Mouse (Mus musculus) limb, embryonic 13.5 days (tissue): ENCODE results near the gene Ms4a10. TPM values are rescaled to one million over a fixed set of nuclear protein-coding genes. Genes with fewer than 3 reads are reported as not detected.

Source experiments
- ATAC-seq: fragments of 200-750 bp; cut with Nextera tagmentation; 2 replicates; pipeline ENCODE4 v1.8.0; 2017; ENCODE audit warnings: low read depth, moderate number of reproducible peaks, moderate TSS enrichment; ENCODE audit not compliant: low FRiP score
- H3K27ac ChIP-seq: fragments of 300-500 bp; sonication (generic); 2 replicates; pipeline ENCODE4 v1.5.1; 2015; ENCODE audit warnings: inconsistent platforms, mild to moderate bottlenecking, moderate library complexity
- H3K27me3 ChIP-seq: fragments of 300-500 bp; sonication (generic); 2 replicates; pipeline ENCODE4 v1.6.1; 2015; ENCODE audit warnings: mild to moderate bottlenecking, inconsistent platforms
- H3K36me3 ChIP-seq: fragments of 300-500 bp; sonication (generic); 2 replicates; pipeline ENCODE4 v1.6.1; 2015; ENCODE audit warnings: inconsistent platforms, mild to moderate bottlenecking, moderate library complexity
- H3K4me1 ChIP-seq: fragments of 300-500 bp; sonication (generic); 2 replicates; pipeline ENCODE4 v1.6.1; 2015; ENCODE audit warnings: inconsistent platforms
- H3K4me2 ChIP-seq: fragments of 300-500 bp; sonication (generic); replicated peaks from 2 replicates; pipeline ENCODE4 v1.6.1; 2015; ENCODE audit warnings: inconsistent platforms, mild to moderate bottlenecking, moderate library complexity
- H3K4me3 ChIP-seq: fragments of 300-500 bp; sonication (generic); 2 replicates; pipeline ENCODE4 v1.5.1; 2015; ENCODE audit warnings: moderate library complexity, mild to moderate bottlenecking, inconsistent platforms
- H3K9ac ChIP-seq: fragments of 300-500 bp; sonication (generic); 2 replicates; pipeline ENCODE4 v1.6.1; 2015; ENCODE audit warnings: mild to moderate bottlenecking, inconsistent platforms
- H3K9me3 ChIP-seq: fragments of 300-500 bp; sonication (generic); 2 replicates; pipeline ENCODE4 v1.6.1; 2016; ENCODE audit warnings: inconsistent platforms
- WGBS: fragments of 180-500 bp; shearing (Covaris S2); methylation state at CpG from one replicate; pipeline ENCODE4 v1.1.7; 2015; 5-methylcytosine and 5-hydroxymethylcytosine counted together
- polyA plus RNA-seq: library from polyadenylated mRNA; unstranded; fragments of >200 nt; fragmentation: Nextera tagmentation; extraction: Ambion mirVana; gene quantifications from 2 replicates; pipeline ENCODE4 v1.2.1, GENCODE M21; 2015

Ms4a10 gene
- polyA plus RNA-seq, 1 experiment from 2014 or later = not detected

DNA sequence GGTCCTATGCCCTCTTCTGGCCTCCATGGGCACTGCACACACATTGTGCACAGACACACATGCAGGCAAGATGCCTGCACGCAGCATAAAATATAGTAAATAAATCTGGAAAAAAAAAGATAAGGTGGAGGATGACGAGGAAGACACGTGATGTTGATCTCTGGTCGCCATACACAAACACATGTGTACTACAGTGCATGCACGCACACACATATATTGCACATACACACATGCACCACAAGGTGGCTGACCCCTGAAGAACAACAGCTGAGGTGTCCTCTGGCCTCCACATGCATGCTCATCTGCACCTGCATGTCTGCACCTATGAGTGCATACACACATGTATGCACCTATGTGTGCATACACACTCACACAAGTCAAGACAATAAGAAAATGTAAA, 38.4 kb downstream of the Ms4a10 start:
- peaks cover 3% of the 10 kb centered on the region; the same call in 1 of the 2 replicates for H3K27me3 ChIP-seq
- peaks cover 10% of the 10 kb centered on the region for H3K4me1 ChIP-seq
- H3K9ac ChIP-seq = no peak overlapping the region
- H3K9me3 ChIP-seq = no peaks in the 10 kb centered on the region; the same call in 1 of the 2 replicates
- ATAC-seq = no peak
- no peak overlapping the region for H3K4me2 ChIP-seq
- WGBS = 82% methylated on average over 5 of the region's 5 CpGs
- H3K27ac ChIP-seq = no peak overlapping the region
- H3K4me3 ChIP-seq = no peak overlapping the region
- H3K36me3 ChIP-seq = no peaks in the 10 kb centered on the region

DNA sequence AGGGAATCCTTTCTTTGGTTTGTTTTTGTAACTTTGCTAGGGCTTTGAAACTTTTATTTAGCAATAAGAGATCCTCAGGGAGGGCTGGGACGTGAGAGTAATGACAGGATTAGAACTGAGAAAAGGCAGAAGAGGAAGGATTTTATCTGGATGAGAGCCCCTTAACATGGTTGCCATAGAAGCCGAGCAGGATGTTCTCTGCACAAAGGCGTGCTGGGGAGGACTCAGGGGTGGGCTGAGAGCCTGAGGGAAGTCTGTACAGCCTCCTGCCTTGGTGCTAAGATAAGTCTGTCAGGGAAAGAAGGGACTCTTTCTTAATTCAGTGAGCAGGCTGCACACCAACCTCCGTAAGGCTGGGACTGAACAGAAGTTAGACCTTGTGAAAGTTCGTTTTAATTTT, 39.4 kb downstream of the Ms4a10 start:
- no peaks in the 10 kb centered on the region for H3K36me3 ChIP-seq
- no peak overlapping the region for H3K4me3 ChIP-seq
- H3K9me3 ChIP-seq = no peaks in the 10 kb centered on the region; the same call in 1 of the 2 replicates
- 57% methylated on average over 5 of the region's 5 CpGs for WGBS
- H3K27ac ChIP-seq = no peak overlapping the region
- H3K9ac ChIP-seq = no peak overlapping the region
- H3K4me1 ChIP-seq = peaks cover under 1% of the 10 kb centered on the region; the same call in 1 of the 2 replicates
- peaks cover 3% of the 10 kb centered on the region; the same call in 1 of the 2 replicates for H3K27me3 ChIP-seq
- no peak overlapping the region for H3K4me2 ChIP-seq
- no peak for ATAC-seq

DNA sequence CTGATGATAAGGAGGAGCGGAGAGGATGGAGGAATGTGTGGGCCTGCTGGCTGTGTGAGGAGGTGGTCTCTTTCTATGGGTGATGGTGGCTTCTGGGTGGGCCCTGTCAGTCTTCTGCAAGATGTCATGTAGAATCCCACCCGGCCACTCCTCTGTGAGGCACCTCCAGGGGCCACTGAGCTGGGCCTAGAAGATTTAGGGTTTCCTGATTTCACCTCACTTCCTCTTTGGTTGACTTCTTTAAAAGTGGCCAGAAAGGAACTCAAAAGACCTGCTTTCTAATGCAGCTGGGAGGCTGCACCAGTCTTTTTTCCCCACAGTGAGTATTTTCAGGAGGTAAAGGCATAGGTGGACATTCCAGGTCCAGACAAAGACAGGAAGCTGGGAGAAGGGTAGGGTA, 43.8 kb downstream of the Ms4a10 start:
- Histone ChIP-seq H3K4me3 (no peak overlapping the region), H3K27me3 (no peaks in the 10 kb centered on the region), H3K9me3 (no peaks in the 10 kb centered on the region; the same call in 1 of the 2 replicates), H3K27ac (no peak overlapping the region), H3K4me1 (peaks cover 13% of the 10 kb centered on the region), H3K36me3 (no peaks in the 10 kb centered on the region), H3K9ac (no peak overlapping the region), H3K4me2 (no peak overlapping the region)
- 97% methylated on average over 2 of the region's 2 CpGs for WGBS
- ATAC-seq = no peak

DNA sequence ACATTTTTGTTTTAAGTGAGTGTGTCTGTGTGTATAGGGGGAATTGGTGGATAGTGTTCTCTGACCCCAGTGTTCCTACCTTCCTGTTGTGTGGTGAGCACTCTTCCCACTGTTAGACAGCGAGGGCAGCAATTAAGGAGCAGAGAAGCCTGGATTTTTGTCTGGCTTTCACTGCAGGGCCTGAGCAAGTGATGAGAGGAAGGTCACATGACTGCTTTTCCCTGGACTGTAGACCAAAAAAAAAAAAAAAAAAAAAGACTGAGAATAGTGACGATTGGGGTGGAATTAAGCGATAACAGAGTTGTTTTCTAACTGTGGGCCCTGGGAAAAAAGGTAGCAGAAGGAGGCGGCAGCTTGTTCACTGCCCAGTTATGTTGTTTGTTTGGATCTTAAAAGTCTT, 47.8 kb downstream of the Ms4a10 start:
- no peaks in the 10 kb centered on the region for H3K36me3 ChIP-seq
- ATAC-seq = no peak; the same call in 1 of the 2 replicates
- no peak overlapping the region for H3K4me3 ChIP-seq
- WGBS = 43% methylated on average over 4 of the region's 4 CpGs
- peak overlapping the region; percentile 48 for H3K27ac ChIP-seq
- no peak overlapping the region for H3K4me2 ChIP-seq
- no peaks in the 10 kb centered on the region for H3K27me3 ChIP-seq
- peaks cover 15% of the 10 kb centered on the region for H3K4me1 ChIP-seq
- no peak overlapping the region for H3K9ac ChIP-seq
- no peaks in the 10 kb centered on the region for H3K9me3 ChIP-seq

DNA sequence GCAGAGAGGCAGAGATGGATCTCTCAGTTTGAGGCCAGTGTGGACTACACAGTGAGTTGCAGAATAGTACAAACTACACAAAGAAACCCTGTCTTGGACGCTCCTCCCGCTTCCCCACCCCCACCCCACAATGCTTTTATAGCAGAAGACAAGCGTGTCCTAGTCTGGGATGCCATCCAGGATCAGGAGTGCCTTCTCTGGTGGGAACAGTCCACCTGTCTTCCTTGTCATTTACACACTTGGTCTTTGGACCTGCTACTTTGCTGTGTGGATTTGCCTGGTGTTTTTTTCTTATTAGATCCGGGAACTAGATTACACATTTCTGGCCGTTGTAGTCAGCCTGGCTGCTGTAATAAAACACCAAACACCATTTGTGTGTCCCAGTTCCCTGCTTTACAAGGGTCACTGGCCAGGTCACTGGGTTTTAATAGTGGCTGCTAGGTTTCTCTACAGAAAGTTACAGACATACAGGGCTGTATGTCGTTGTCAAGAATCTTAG, 48.3 kb downstream of the Ms4a10 start:
- Histone ChIP-seq H3K27me3 (no peaks in the 10 kb centered on the region), H3K9ac (no peak overlapping the region), H3K4me3 (no peak overlapping the region), H3K36me3 (no peaks in the 10 kb centered on the region), H3K4me2 (no peak overlapping the region), H3K27ac (peak overlapping the region; percentile 48; the same call in 1 of the 2 replicates), H3K9me3 (no peaks in the 10 kb centered on the region), H3K4me1 (peaks cover 15% of the 10 kb centered on the region)
- peak; percentile 33; the same call in 1 of the 2 replicates for ATAC-seq
- WGBS = 22% methylated on average over 6 of the region's 6 CpGs

DNA sequence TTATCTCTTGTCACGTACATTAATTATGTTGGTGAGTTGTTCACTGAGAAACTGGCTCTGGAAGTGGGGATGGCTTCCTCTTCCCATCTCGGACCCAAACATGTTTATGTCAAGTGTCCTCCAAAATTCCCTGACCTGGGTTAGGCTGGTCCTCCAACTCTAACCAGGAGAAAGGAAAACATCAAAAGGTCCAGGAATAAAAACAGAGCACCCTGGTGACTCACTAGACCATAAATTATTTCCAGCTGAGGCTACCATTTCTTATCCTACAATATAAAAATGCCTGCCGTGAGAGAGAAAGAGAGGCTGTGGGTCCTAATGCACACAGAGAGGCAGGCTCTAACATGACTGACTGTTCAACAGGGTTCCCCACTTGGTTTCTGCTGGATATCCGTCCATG, 50.2 kb downstream of the Ms4a10 start:
- ATAC-seq = no peak

DNA sequence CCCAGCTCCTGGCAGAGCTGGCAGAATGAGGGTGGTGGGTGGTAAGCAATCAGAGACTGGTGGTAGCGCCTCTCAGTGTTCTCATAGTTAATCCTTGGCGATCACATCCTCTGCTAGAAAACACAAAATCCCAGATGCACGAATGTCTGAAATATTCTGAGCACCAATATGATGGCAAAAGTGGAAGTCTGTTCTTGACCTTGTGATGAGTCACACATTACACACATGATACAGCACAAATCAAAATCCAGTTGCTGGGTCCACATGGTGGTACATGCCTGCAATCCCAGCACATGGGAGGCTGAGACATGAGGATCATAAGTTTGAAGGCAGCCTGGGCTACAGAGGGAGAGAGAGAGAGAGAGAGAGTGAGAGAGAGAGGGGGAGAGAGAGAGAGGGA, 53.4 kb downstream of the Ms4a10 start:
- Histone ChIP-seq H3K4me2 (no peak overlapping the region), H3K9ac (no peak overlapping the region), H3K36me3 (no peaks in the 10 kb centered on the region), H3K4me1 (peaks cover 5% of the 10 kb centered on the region), H3K27me3 (no peaks in the 10 kb centered on the region), H3K9me3 (no peaks in the 10 kb centered on the region), H3K27ac (no peak overlapping the region), H3K4me3 (no peak overlapping the region)
- ATAC-seq = no peak
- 78% methylated on average over 3 of the region's 3 CpGs for WGBS

More for the DNA sequence above, 50.2 kb downstream of the Ms4a10 start:
- H3K36me3 ChIP-seq = no peaks in the 10 kb centered on the region
- H3K9ac ChIP-seq = no peak overlapping the region
- WGBS = 42% methylated on average over 4 of the region's 4 CpGs
- no peak overlapping the region for H3K4me2 ChIP-seq
- no peak overlapping the region for H3K27ac ChIP-seq
- no peak overlapping the region for H3K4me3 ChIP-seq
- peaks cover 15% of the 10 kb centered on the region for H3K4me1 ChIP-seq
- H3K27me3 ChIP-seq = no peaks in the 10 kb centered on the region
- H3K9me3 ChIP-seq = no peaks in the 10 kb centered on the region

DNA sequence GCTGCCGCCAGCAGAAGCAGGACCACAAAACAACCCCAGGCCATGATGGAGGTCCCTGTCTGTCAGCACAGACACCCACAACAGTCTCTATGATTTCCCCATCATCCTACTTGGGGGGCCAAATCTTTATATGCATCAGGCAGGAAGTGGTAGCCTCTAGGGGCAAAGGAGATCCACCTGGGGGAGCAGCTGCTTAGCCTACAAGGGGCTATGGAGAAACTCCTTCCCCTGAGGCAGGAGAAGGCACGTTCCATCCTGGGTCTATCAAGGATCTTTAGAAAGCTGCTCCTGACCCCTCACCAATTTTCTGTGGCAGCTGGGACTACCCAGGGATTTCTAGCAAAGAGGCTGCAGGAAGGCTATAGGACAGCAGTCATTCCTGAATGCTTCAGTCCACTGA, 53.9 kb downstream of the Ms4a10 start, which contains the start of gene Zp1:
TSS of gene Zp1 (minus strand) at position 101 of the 400 bp plus-strand sequence.
- ATAC-seq = no peak
- H3K27me3 ChIP-seq = 0 out of 2 replicates have a peak, but pooled peaks cover 4% of the 10 kb centered on the region

DNA sequence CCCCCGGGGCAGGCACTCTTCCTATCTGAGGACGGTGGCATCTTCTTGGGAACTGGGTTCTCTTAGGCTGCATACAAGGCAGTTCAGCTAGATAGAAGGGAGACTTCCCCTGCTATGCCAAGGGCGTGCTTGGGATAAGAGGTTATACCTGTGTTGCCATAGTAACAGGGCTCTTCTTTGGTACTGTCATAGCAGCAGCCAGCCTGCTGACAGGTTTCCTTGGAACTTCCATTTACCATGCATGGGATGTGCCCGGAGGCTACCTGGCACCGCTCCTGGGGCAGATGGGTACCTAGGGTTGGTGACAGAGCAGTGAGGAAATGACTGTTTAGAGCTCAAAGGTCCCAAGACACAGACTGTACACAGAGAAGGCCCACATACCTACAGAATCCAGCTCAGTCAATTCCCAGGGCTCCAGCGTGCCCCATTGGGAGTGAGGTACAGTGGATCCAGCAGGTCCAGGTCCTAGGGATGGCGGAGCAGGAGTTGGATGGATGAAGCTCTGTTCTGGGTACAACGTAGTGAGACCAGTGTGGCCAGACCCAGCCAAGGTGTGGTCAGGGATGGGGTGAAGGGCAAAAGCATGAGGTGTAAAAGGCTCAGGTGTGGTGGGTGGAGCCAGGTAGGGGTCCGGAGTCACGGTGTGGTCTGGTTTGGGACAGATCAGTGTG, 56.0 kb downstream of the Ms4a10 start:
- WGBS = 85% methylated on average over 10 of the region's 10 CpGs
- no peak overlapping the region for H3K9ac ChIP-seq
- no peaks in the 10 kb centered on the region for H3K4me1 ChIP-seq
- H3K36me3 ChIP-seq = no peaks in the 10 kb centered on the region
- H3K4me2 ChIP-seq = no peak overlapping the region
- H3K27ac ChIP-seq = no peak overlapping the region
- ATAC-seq = no peak
- no peak overlapping the region for H3K4me3 ChIP-seq
- no peaks in the 10 kb centered on the region for H3K9me3 ChIP-seq
- H3K27me3 ChIP-seq = 0 out of 2 replicates have a peak, but pooled peaks cover 5% of the 10 kb centered on the region

More for the DNA sequence above, 53.9 kb downstream of the Ms4a10 start, which contains the start of gene Zp1:
- no peak within 1 kb of the TSS for H3K27ac ChIP-seq
- no peaks in the 10 kb centered on the region for H3K36me3 ChIP-seq
- WGBS = 59% methylated on average over 2 of the region's 2 CpGs
- no peak within 1 kb of the TSS for H3K4me2 ChIP-seq
- H3K9ac ChIP-seq = no peak within 1 kb of the TSS
- H3K4me3 ChIP-seq = no peak within 1 kb of the TSS
- H3K9me3 ChIP-seq = no peaks in the 10 kb centered on the region
- 0 out of 2 replicates have a peak, but pooled peaks cover under 1% of the 10 kb centered on the region for H3K4me1 ChIP-seq

DNA sequence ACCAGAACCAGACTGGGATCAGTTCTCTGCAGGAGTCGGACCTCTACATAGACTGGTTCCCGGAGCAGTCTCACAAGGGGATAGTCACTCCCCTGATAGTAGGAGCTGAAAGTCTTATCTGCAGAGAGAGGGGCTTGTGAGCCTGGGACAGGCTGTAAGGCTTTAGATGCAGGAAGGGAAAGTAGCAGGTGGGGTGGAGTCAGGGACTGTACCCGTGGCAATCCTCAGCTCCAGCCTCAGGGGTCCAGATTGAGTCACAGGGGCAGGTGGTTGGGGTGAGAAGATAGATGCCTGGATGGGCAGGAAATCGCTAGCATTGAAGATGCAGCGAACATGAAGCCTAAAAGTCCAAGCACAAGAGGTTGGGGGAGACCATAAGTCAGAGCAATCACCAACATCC, 58.0 kb downstream of the Ms4a10 start:
- no peaks in the 10 kb centered on the region for H3K9me3 ChIP-seq
- H3K27ac ChIP-seq = no peak overlapping the region
- 59% methylated on average over 5 of the region's 5 CpGs for WGBS
- no peaks in the 10 kb centered on the region for H3K36me3 ChIP-seq
- no peaks in the 10 kb centered on the region for H3K4me1 ChIP-seq
- ATAC-seq = no peak
- no peak overlapping the region; the same call in 1 of the 2 replicates for H3K9ac ChIP-seq
- no peak overlapping the region for H3K4me2 ChIP-seq
- H3K4me3 ChIP-seq = no peak overlapping the region
- H3K27me3 ChIP-seq = 0 out of 2 replicates have a peak, but pooled peaks cover 5% of the 10 kb centered on the region

DNA sequence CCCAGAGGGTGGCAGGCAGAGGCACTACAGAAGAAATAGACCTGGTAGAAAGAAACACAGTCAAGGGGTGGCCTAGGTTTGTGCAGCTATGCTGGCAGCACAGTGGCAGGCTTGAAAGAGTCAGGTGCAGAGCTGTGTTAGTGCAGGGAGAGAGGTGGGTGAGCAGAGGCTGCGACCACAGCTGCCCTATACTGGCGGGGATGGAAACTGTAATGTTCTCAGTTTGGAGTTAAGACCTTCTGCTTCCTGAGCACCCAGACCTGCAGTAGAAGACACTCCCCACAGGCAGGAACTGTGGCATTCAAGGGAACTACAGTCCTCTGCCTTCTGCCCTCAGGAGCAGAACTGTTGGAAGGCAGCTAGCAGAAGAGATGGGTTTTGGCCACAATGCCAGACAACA, 59.6 kb downstream of the Ms4a10 start:
- 75% methylated on average over 2 of the region's 2 CpGs for WGBS
- no peak for ATAC-seq
- H3K4me1 ChIP-seq = peaks cover 4% of the 10 kb centered on the region; the same call in 1 of the 2 replicates

DNA sequence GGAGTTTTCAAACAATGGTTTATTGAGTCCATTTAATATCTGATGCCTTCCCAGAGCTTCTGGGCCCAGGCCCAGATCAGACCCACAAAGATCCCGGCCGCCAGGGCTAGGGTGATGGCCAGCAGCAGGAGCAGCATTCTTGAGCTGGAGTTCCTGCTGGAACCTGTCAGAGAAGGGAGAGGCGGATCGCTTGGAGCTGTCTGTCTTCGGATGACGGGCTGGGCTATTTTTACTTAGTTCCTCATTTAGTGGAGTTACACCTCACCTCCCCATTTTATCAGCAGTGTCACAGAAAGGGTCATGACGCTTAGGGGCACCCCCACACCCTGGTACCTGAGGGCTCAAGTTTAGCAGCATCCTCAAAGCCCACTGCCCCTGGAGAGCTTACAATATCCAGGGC, 60.2 kb downstream of the Ms4a10 start:
- 0 out of 2 replicates have a peak, but pooled peaks cover 5% of the 10 kb centered on the region for H3K27me3 ChIP-seq
- H3K4me2 ChIP-seq = no peak overlapping the region
- no peak overlapping the region for H3K4me3 ChIP-seq
- H3K36me3 ChIP-seq = no peaks in the 10 kb centered on the region
- 62% methylated on average over 7 of the region's 7 CpGs for WGBS
- H3K9me3 ChIP-seq = no peaks in the 10 kb centered on the region
- ATAC-seq = no peak
- H3K4me1 ChIP-seq = peaks cover 8% of the 10 kb centered on the region; the same call in 1 of the 2 replicates
- H3K27ac ChIP-seq = no peak overlapping the region
- no peak overlapping the region for H3K9ac ChIP-seq

More for the DNA sequence above, 59.6 kb downstream of the Ms4a10 start:
- Histone ChIP-seq H3K36me3 (no peaks in the 10 kb centered on the region), H3K9me3 (no peaks in the 10 kb centered on the region), H3K27me3 (0 out of 2 replicates have a peak, but pooled peaks cover 5% of the 10 kb centered on the region), H3K4me2 (no peak overlapping the region), H3K4me3 (no peak overlapping the region), H3K27ac (no peak overlapping the region), H3K9ac (no peak overlapping the region)
